ENCODE assay signal across 32 mouse cellular contexts in genomic region chr4:44781494-44781893, GRCm38 (mm10).
"Had no signal": no experiment of that assay in that cellular context is flagged by ENCODE, and none has a peak within 500 bp of the region (broad histone marks: within the 10 kb centered on the region; RNA-seq: fewer than 3 reads in every experiment).

No protein-coding gene starts in this region.

- H3K9me3 ChIP-seq: heart, embryonic 10.5 days; heart, embryonic 12.5 days; heart, embryonic 13.5 days; heart, embryonic 15.5 days; hindbrain, embryonic 10.5 days; hindbrain, embryonic 12.5 days; hindbrain, embryonic 13.5 days; hindbrain, embryonic 15.5 days; intestine, embryonic 15.5 days; kidney, embryonic 15.5 days had no signal

- H3K27ac ChIP-seq: heart, adult 2 months; heart, embryonic 10.5 days; heart, embryonic 13.5 days; heart, embryonic 15.5 days; hindbrain, embryonic 10.5 days; hindbrain, embryonic 12.5 days; hindbrain, embryonic 13.5 days; hindbrain, embryonic 14.5 days; hindbrain, embryonic 15.5 days; hindbrain, postnatal 0 days; intestine, embryonic 15.5 days; kidney, embryonic 15.5 days; kidney, postnatal 0 days; layer of hippocampus, adult 2 months; left cerebral cortex, adult 2 months had no signal

- DNase-seq: heart, adult 2 months; heart, postnatal 10 days; heart, postnatal 14 days; heart, postnatal 36 days; heart, postnatal 4 days; kidney, adult 11 months; kidney, adult 18-20 months; kidney, adult 8-10 months; kidney, postnatal 14 days; kidney, postnatal 25 days; layer of hippocampus, adult 9-11 months; layer of hippocampus, postnatal 36 days had no signal

- H3K4me3 ChIP-seq: heart, adult 2 months; heart, embryonic 10.5 days; heart, embryonic 12.5 days; heart, embryonic 13.5 days; heart, embryonic 15.5 days; hindbrain, embryonic 10.5 days; hindbrain, embryonic 12.5 days; hindbrain, embryonic 13.5 days; hindbrain, embryonic 15.5 days; intestine, embryonic 15.5 days; kidney, embryonic 15.5 days; layer of hippocampus, adult 2 months; left cerebral cortex, adult 2 months had no signal

- H3K9ac ChIP-seq: heart, embryonic 12.5 days; heart, embryonic 13.5 days; heart, embryonic 15.5 days; hindbrain, embryonic 12.5 days; hindbrain, embryonic 13.5 days; hindbrain, embryonic 14.5 days; hindbrain, embryonic 15.5 days; intestine, embryonic 15.5 days; kidney, embryonic 15.5 days had no signal

- ATAC-seq: hindbrain, embryonic 16.5 days; hindbrain, postnatal 0 days; inflammation-experienced regulatory T-cells, adult 6 months; intestine, embryonic 15.5 days; intestine, embryonic 16.5 days; intestine, postnatal 0 days had no signal

- H3K4me1 ChIP-seq: heart, embryonic 10.5 days; hindbrain, embryonic 13.5 days; intestine, embryonic 15.5 days had no signal

- H3K36me3 ChIP-seq: heart, embryonic 10.5 days; heart, embryonic 12.5 days; heart, embryonic 13.5 days; heart, embryonic 15.5 days; hindbrain, embryonic 10.5 days; hindbrain, embryonic 12.5 days; hindbrain, embryonic 13.5 days; hindbrain, embryonic 15.5 days; intestine, embryonic 15.5 days; kidney, embryonic 15.5 days had no signal

- H3K27me3 ChIP-seq: heart, embryonic 12.5 days; heart, embryonic 13.5 days; heart, embryonic 15.5 days; hindbrain, embryonic 12.5 days; hindbrain, embryonic 13.5 days; hindbrain, embryonic 15.5 days; intestine, embryonic 15.5 days; kidney, embryonic 15.5 days had no signal

- H3K4me2 ChIP-seq: heart, embryonic 11.5 days; heart, embryonic 12.5 days; heart, embryonic 13.5 days; heart, embryonic 15.5 days; hindbrain, embryonic 12.5 days; hindbrain, embryonic 13.5 days; hindbrain, embryonic 14.5 days; hindbrain, embryonic 15.5 days; intestine, embryonic 15.5 days; kidney, embryonic 15.5 days had no signal
